Mouse (Mus musculus) right cerebral cortex, postnatal 4 days (tissue): ENCODE results near the gene Sec24c.

ENCODE experiments used
- DNase-seq: peaks from one replicate; pipeline ENCODE4 v3.0.0-alpha.2; 2022

Gene Sec24c

DNA sequence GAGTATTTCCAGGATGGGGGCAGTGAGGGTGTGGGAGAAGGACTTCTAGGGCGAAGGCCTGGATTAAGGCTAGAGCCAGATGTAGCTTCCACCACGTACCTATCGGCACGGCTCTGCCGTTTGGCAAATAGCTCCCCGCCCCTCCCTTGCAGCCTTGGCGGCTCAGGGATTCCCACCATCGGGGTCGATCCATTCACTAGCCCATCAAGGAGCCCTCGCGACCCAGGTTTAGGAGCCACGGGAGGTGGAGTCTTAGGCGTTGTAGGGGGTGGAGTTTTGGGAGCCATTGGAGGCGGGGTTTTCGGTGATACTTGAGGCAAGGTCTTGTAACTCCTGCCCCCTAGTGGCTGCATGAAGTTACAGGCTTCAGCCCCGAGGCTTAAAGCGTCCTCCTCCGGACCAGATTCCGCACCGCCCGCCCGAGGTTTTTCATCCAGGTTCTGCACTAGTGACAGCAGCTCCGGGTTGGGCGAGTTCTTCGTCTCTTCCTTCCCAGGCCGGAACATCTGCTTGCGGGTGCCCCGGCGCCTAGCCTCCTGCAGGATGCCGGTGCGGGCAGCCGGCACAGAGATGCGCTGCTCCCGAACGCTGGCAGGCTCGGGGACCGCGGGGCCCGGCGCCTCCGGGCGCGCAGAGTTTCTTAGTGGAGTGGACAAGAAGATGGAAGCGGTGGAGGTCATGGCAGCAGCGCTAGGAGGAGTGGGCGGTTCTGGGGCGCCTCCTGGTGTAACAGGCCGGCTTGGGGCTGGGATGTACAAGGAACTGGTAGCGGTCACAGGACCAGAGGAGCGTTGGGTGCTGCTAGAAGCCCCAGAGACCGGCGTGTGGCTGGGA is 13.1 kb upstream of the Sec24c start:
- DNase-seq = peak; percentile 86

DNA sequence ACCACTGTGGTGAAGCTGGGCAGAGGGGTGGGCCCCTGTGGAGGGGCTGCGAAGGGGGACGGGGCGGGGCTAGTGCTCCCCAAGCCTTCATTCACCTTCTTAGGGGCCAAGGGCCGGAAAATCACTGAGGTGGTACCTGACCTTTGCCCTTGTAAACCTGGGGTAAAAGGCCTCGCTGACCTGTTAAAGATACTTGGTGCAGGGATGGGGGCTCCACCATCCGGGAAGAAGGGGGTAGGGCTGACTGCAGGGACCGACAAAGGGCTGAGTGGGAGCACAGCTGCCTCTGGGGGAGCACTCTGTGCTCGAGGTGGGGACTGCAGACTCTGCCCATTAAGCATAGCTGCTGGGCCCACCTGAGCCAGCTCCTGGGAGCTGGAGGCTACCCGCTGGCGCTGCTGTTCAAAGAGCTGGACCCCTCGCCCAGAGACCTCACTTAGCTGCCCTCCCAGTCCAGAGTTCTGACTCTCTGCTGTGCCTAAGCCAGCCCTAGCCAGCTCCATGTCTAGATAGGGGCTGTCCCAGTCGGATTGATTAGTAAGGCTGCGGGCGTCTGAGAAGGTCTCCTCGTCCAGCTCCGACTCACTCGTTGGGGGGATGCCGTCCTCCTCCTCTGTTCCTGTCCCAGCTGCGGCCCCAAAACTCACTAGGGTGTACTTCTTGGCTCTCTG is 12.3 kb upstream of the Sec24c start:
- peak; percentile 34 for DNase-seq

DNA sequence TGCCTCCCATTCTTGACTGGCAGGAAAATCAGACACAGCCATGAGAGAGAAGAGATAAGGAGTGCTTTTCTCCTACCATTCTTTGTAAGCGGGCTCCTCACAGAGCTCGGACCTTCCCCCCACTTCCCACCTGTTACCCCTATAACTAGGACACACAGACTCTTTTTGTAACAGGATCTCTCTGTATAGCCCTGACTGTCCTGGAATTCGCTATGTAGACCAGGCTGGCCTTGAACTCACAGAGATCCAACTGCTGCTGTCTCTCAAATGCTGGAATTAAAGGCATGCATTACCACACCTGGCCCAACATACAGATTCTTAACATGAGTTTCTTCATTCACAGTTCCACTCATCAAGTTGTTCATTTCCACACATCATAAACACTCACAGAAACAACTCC is 11.4 kb upstream of the Sec24c start:
- no peak for DNase-seq

DNA sequence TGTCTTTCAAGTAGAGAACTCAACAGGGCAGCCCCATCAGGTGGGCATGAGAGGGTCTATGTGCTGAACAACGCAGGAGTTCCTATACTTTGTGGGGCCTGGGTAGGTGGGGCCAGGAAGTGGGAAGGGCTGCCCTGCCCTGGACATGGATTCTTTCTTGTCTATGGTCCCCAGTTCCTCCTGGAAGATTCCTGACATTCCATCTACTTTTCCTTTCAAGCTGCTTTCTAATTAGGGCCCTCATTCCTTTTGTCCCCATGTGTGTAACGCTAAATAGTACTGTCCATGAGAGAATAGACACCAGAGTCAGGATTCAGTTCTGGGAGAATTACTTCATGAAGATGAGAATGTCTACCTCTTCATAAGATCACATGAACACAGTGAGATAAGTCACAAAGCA is 10.5 kb upstream of the Sec24c start:
- DNase-seq = no peak

DNA sequence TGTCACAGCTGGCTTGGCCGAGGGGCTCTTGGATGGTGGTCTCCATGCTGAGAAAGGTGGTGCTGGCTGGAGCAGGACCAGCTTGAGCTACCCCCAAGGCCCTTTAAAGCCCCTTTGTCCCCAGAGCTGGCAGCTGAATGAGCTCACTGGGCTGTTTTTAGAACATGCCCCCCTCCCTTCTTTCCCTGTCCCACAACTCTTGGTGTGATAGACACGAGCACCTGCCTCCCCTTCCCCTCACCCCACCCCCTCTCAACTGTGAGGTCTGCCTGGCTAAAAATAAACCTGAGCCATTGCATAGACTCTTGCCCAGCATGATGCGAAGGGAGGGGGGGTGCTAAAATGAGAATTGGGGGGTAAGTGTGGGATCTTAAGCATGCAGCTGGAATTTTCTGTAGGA is 9.7 kb upstream of the Sec24c start:
- no peak for DNase-seq

DNA sequence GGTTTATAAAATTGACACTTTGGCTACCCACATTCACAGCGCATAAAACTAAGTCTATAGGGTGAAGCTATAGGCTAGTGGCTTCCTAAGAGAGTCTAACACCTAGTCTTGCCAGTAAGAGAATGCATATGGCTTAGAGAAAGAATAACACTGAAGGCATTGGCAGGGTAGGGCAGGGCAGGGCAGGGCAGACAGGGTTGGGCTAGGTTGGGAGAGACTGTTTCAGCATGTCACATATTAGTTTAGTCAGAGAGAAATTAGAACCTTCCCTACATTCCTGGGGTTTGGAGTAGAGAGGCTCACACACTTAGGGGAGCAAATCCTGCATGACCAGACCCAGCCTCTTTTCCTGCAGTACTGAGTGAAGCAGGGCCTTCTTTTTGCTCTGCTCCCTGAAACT is 6.6 kb upstream of the Sec24c start:
- DNase-seq = no peak

DNA sequence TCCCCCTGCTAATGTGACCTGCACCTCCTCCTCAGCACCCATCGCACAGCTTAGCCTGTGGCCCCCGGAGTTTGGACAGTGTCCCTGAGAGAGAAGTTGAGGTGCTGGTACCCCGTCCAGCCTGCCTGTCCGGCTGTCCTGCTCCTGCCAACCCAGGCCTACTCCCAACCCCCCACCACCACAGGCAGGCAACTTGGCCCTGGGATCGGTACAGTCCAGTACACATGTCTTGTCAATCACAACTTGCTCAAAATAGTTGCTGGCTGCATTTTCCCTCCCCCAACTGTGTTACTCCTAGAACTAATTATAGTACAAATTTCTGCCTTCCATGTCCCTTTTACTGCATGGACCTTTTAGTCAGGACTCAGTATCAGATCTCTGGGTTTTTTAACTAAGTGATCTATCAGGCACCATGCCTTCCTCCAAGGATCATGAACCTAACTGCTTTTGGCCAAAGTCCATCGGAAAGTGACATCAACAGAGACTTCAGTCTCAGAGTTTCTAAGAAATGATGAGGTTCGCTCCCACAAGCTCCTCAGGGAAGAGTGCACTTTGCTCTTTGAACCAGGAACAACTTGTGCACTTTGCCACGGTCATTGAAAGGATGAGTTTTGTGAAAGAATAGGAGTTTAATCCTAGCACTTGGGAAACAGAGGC is 5.8 kb upstream of the Sec24c start, which contains the start of gene Synpo2l:
TSS of gene Synpo2l (minus strand) at position 201 of the 657 bp plus-strand sequence.
- no peak for DNase-seq

DNA sequence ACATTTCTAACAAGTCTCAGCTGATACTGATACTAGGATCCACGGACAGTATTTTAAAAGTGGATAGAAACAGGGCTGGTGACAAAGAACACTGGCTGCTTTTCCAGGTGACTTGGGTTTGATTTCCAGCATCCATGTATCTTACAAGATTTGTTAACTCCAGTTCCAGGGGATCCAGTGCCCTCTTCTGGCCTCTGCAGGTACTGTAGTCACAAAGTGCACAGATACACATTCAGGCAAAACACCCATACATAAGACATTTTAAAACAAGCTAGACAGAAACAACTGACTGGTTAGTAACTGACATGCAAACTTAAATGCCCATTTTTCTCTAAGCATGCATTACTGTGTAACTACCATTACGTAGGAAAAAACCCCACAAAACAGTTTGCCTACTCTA is 1.1 kb upstream of the Sec24c start:
- DNase-seq = peak; percentile 44

DNA sequence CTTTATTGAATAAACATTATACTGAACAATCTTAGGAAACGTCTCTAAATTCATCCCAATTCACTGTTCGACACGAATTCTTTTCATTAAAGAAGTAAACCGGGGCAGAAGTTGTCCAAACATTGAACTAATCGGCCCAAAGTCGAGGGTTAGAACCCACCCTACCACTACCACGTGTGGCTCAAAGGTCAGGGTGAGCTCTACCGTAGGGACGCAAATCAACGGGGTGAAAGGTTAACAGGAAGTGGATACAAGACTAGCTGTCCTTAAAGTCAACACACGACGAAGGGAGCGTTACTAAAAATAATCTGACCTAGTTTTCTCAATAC is 409 bp upstream of the Sec24c start:
- no peak for DNase-seq

DNA sequence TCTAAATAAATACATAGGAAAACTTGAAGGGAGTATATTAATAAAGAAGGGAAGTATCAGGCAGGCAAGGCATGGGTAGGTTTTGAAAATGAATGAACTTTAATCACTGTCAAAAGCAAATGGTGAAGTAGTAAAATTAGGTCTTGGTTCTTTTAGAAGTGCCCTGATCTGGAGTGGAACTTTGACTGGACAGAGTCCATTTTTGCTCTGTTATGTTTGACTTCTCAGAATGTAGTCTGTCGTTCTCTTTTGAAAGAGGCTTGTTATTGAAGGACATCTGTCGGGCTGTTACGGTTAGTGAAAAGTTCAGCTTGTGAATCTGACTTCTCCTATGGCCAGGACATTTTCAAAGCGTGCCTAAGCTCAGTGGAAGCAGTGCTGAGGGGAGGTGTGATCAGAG is 3.8 kb downstream of the Sec24c start:
- DNase-seq = no peak

DNA sequence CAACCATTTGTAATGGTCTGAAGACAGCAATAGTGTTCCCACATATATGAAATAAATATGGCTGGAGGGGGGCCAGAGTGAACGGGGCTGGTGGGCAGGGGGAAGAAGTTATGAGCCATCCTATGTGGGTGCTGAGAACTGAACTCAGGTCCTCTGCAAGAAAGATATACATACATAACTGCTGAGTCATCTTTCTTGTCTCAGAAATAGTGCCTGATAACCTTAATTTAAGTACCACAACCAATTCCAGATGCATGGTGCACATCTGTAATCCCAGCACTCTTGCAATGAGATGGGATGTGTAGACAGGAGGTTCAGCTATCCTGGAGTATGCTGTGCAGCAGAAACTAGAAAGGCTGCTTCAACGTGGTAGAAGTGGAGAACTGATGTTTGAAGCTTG is 7.6 kb downstream of the Sec24c start:
- no peak for DNase-seq

DNA sequence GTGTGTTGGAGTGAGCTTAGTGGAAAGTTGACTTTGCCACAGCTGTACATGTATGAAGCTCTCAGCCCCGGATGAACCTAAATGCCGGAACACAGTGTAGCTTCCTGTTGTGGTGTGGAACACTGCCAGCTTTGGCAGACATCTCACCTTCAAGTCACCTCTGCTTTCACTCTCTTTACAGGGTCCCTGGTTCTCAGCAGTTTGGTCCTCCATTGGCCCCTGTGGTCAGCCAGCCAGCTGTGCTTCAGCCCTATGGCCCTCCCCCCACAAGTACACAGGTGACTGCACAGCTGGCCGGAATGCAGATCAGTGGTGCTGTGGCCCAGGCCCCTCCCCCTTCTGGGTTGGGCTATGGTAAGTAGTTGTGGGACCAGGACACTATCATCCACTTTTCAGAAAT is 8.4 kb downstream of the Sec24c start:
- no peak for DNase-seq

DNA sequence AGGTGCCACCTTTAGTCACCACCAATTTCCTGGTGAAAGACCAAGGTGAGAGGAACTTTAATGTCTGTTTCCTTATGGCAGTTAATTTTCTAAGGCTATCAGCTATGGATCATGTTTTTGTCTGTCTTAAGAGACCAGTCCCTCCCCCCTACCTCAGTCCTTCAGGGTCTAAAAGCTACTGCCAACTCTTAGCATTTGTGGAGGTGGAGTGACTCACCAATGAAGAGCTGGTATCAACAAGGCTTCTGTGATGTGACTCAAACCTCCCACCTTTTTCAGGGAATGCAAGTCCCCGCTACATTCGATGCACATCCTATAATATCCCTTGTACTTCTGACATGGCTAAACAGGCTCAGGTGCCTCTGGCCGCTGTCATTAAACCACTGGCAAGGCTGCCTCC is 12.5 kb downstream of the Sec24c start:
- DNase-seq = no peak

DNA sequence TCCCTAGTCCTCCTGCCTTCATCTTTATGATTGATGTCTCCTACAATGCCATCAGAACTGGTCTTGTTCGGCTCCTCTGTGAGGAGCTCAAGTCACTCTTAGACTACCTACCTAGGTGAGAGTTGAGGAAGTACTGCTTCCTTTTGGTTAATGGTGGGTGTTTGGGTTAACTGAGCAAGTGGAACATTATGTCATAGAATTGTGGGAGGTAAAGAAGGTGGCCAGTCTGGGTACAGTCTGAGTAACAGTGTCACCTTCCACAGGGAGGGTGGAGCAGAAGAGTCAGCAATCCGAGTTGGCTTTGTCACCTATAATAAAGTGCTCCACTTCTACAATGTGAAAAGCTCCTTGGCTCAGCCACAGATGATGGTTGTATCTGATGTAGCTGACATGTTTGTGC is 14.9 kb downstream of the Sec24c start:
- no peak for DNase-seq

DNA sequence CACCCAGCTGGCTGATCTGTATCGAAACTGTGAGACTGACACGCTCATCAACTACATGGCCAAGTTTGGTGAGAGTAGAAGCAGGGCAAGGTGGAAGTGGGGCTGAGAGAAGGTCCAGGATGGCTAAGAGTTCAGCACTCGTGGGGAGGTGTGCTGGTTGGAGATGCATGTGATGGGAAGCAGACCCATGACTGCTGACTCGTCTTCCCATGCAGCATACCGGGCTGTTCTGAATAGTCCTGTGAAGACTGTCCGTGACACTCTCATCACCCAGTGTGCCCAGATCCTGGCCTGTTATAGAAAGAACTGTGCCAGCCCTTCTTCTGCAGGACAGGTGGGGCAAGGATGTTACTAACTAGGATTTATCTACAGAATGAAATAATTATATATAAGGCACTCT is 17.7 kb downstream of the Sec24c start:
- no peak for DNase-seq

DNA sequence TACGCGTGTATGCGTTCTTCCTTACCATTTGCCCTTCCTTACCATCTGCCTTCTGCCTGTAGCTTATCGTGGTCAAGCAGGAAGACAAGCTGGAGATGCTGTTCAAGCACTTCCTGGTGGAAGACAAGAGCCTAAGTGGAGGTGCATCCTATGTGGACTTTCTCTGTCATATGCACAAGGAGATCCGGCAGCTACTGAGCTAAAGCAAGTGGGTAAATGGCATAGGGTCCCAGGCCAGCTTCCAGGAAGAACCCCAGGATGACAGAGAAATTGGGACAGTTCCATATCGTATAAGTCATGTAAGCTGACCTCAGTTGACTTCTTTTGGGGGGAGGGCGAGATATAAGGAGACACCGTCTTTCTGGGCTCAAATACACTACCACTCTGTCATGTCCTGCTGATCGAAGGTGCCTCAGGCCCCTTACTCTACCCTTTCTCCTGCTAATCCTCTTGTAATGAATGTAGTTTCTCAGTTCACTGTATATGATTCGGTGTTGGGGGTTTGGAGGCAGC is 19.5 kb downstream of the Sec24c start:
- no peak for DNase-seq

DNA sequence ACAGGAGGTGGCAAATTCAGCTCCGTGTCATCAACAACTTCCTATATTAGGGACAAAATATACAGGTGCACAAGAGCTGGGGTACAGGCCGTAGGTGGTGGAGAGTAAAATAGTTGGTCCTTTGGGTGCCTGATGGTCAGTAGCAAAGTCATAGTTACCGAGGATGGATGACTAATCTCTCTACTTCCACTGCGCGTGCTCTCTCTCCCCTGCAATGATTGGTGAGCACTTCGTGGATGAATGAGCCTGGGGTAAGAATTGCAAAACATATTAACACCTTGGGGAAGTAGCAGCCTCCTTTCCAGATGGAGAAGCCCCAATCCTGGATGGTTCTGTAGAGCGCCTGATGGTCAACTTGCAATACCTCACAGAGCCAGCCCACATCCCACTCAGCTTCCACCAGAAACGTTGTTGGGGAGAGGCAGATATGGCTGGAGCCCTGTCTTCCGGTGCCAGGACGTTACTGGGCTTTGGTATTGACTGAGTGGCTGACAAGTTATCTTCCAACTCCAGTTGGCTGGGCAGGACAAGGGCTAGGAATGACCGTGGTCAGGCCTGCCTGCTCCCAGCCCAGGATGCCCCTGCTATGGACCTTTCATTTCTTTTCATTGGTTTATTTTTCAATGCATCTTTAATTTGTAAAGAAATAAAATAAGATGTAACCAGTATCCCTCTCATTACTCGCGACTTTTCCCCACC is 20.2 kb downstream of the Sec24c start:
- no peak for DNase-seq

DNA sequence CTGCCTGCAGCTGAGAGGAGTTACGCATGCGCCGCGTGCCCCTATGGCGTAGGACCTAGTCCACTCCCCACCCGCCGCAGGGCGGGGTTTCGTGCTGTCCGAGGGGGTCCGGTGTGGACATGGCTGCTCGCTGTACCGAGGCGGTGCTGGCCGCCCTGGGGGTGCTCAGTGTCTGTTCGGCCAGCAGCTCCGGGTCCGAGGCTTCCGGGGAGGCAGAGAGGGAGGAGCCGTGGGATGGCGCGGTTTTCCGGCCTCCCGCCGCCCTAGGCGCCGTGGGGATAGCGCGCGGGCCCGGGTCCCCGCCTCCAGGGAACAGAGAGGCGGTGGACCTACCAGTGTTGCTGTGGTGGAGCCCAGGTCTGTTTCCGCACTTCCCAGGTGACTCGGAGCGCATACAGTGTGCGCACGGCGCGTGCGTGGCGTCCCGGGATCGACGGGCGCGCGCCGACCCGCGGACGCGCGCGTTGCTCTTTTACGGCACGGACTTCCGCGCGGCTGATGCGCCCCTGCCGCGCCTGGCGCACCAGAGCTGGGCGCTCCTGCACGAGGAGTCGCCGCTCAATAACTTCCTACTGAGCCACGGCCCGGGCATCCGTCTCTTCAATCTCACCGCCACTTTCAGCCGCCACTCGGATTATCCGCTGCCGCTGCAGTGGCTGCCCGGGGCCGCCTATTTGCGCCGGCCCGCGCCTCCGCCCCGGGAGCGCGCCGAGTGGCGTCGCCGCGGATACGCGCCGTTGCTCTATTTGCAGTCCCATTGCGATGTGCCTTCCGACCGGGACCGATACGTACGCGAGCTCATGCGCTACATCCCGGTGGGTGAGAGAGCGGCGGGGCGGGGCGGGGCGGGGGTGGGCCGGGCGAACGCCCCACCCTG is 21.0 kb downstream of the Sec24c start, which contains the start of gene Fut11:
TSS of gene Fut11 (plus strand) at position 85 of the 877 bp plus-strand sequence.
- DNase-seq = peak; percentile 89

DNA sequence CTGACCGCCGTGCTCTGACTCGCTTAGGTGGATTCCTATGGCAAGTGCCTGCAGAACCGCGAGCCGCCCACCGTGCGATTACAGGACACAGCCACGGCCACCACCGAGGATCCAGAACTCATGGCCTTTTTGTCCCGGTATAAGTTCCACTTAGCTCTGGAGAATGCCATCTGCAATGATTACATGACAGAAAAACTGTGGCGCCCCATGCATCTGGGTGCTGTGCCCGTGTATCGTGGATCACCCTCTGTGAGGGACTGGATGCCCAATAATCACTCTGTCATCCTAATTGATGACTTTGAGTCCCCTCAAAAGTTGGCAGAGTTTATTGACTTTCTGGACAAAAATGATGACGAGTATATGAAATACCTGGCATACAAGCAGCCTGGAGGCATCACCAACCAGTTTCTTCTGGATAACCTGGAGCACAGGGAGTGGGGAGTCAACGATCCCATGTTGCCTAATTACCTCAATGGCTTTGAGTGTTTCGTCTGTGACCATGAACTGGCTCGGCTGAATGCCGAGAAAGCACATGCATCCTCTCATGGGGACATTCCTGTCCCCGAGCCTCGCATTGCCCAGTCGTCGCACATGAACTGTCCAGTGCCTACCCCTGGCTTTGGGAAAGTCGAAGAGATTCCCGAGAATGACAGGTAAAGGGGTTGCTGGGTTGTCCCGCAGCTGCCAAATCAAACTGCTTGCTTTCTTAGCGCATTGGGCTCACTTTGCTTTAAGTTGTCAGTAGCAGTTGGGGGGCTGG is 21.8 kb downstream of the Sec24c start:
- no peak for DNase-seq

DNA sequence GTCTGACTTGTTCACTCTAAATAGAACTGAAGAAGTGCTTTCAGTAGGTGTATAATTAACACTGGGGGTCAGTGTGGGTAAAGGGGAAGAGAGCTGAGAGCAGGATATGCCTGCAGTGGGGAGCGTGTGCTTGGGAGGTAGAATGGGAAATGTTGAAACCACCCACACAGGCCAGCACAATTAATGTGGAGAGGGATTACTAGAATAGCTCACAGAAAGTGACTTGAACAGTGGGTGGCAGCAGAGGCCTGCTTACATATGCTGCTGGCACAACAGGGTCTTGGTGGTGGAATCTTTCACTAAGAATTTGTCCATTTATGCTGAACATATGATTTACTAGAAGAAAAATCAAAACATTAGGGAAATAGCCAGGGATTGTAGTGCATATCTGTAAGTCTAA is 22.9 kb downstream of the Sec24c start:
- DNase-seq = no peak

DNA sequence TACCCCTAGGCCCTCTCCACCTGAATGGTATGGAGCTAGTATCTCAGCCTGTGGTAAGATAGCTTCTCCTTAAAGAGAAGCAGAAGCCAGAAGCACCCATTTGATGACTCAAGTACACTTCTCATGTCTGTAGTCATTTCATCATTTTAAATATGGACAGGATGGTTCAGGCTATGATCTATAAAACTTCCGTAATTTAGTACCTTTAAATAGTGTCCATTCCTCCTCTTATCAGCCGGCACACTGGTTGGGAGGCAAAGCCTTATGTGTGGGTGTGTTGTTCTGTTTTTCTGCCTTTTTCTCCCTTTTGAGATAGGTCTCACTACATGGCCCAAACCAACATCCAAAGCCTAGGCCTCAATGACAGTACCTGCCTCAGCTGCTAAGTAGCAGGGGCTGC is 24.4 kb downstream of the Sec24c start:
- no peak for DNase-seq
